Mouse (Mus musculus) brain, embryonic 14.5 days (tissue): ENCODE measurements around the gene Gpr45.

Experiments
- CTCF ChIP-seq: fragments of 200-500 bp; IDR thresholded peaks from 2 replicates; pipeline ENCODE4 v1.5.1; 2012; ENCODE audit warnings: inconsistent platforms, mild to moderate bottlenecking, moderate library complexity, borderline replicate concordance; ENCODE audit not compliant: insufficient read depth, insufficient read length; ENCODE audit errors: extremely low read depth
- POLR2A ChIP-seq: fragments of 200-500 bp; IDR thresholded peaks from 2 replicates; pipeline ENCODE4 v1.6.1; 2012; ENCODE audit warnings: mild to moderate bottlenecking, inconsistent platforms, borderline replicate concordance; ENCODE audit not compliant: poor library complexity, insufficient read depth, insufficient read length, severe bottlenecking; ENCODE audit errors: extremely low read depth

DNA sequence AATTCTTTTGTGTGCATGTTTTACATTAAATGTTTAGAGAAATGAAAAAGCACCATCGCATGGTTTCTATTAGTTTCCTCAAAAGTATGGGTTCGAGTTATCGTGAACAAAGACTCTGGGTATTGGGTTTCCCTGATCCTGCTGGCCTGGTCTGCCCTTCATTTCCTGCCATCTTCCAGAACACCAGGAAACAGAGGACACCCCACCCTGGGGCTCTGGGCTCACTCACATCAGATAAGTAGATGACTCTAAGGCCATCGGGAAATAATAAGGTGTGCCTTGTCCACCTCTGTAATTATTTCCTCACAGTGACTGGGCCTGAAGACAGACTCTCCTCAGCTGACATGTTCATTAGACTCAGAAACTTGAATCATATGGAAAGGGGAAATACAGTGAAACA lies 57.8 kb downstream of the Gpr45 start:
- TF ChIP-seq CTCF = no peak
- no peak for TF ChIP-seq POLR2A
